Mouse (Mus musculus): Measurements from ENCODE around the gene Rapgef4. TPM values are rescaled to one million over a fixed set of nuclear protein-coding genes. Genes with fewer than 3 reads are reported as not detected.

Rapgef4 gene
- polyA plus RNA-seq, 1 experiment from 2014 or later, result 5.3 TPM

- Histone ChIP-seq H3K4me1 (replicated peaks) (0 out of 2 replicates have a peak, but pooled peaks cover 2% of the 10 kb centered on the region), H3K27me3 (replicated peaks) (no peaks in the 10 kb centered on the region), H3K4me3 (no peak overlapping the region), H3K36me3 (no peaks in the 10 kb centered on the region), H3K4me2 (no peak overlapping the region), H3K9me3 (replicated peaks) (0 out of 2 replicates have a peak, but pooled peaks cover 5% of the 10 kb centered on the region), H3K9ac (no peak overlapping the region), H3K27ac (ENCODE audit: poor library complexity, severe bottlenecking) (no peak overlapping the region)
- ATAC-seq (ENCODE audit: insufficient number of reproducible peaks, low FRiP score), result no peak
- WGBS, result 66% methylated on average over 3 of the region's 3 CpGs
Observed at GRCm38 (mm10) chr2:72009446-72010218, 28.6 kb downstream of the Rapgef4 start.

- Histone ChIP-seq H3K4me2 (no peak overlapping the region), H3K9me3 (replicated peaks) (no peaks in the 10 kb centered on the region), H3K4me3 (no peak overlapping the region), H3K9ac (no peak overlapping the region), H3K4me1 (replicated peaks) (0 out of 2 replicates have a peak, but pooled peaks cover 2% of the 10 kb centered on the region), H3K27ac (ENCODE audit: poor library complexity, severe bottlenecking) (no peak overlapping the region), H3K27me3 (replicated peaks) (no peaks in the 10 kb centered on the region), H3K36me3 (no peaks in the 10 kb centered on the region)
- WGBS, result 79% methylated on average over 8 of the region's 8 CpGs
- no peak for ATAC-seq (ENCODE audit: insufficient number of reproducible peaks, low FRiP score)
Observed at GRCm38 (mm10) chr2:72015366-72015765, 34.3 kb downstream of the Rapgef4 start.

GRCm38 (mm10) chr2:72016013-72016412 is 35.0 kb downstream of the Rapgef4 start:
- H3K4me3 ChIP-seq, result no peak overlapping the region
- H3K36me3 ChIP-seq, result no peaks in the 10 kb centered on the region
- H3K4me1 ChIP-seq (replicated peaks), result 0 out of 2 replicates have a peak, but pooled peaks cover 2% of the 10 kb centered on the region
- ATAC-seq (ENCODE audit: insufficient number of reproducible peaks, low FRiP score), result no peak
- WGBS, result 40% methylated on average over 5 of the region's 5 CpGs
- no peaks in the 10 kb centered on the region for H3K9me3 ChIP-seq (replicated peaks)
- H3K4me2 ChIP-seq, result no peak overlapping the region
- no peak overlapping the region for H3K27ac ChIP-seq (ENCODE audit: poor library complexity, severe bottlenecking)
- no peaks in the 10 kb centered on the region for H3K27me3 ChIP-seq (replicated peaks)
- no peak overlapping the region for H3K9ac ChIP-seq

GRCm38 (mm10) chr2:72017168-72017567 is 36.1 kb downstream of the Rapgef4 start:
- no peak overlapping the region for H3K27ac ChIP-seq (ENCODE audit: poor library complexity, severe bottlenecking)
- no peaks in the 10 kb centered on the region for H3K36me3 ChIP-seq
- no peaks in the 10 kb centered on the region for H3K27me3 ChIP-seq (replicated peaks)
- no peak overlapping the region for H3K4me2 ChIP-seq
- no peak overlapping the region for H3K9ac ChIP-seq
- no peak for ATAC-seq (ENCODE audit: insufficient number of reproducible peaks, low FRiP score)
- no peaks in the 10 kb centered on the region for H3K9me3 ChIP-seq (replicated peaks)
- 81% methylated on average over 2 of the region's 2 CpGs for WGBS
- H3K4me1 ChIP-seq (replicated peaks), result 0 out of 2 replicates have a peak, but pooled peaks cover 2% of the 10 kb centered on the region
- H3K4me3 ChIP-seq, result no peak overlapping the region

- H3K27me3 ChIP-seq (replicated peaks), result no peaks in the 10 kb centered on the region
- no peaks in the 10 kb centered on the region for H3K9me3 ChIP-seq (replicated peaks)
- no peak overlapping the region for H3K4me3 ChIP-seq
- no peak overlapping the region for H3K9ac ChIP-seq
- H3K4me1 ChIP-seq (replicated peaks), result 0 out of 2 replicates have a peak, but pooled peaks cover under 1% of the 10 kb centered on the region
- no peak for ATAC-seq (ENCODE audit: insufficient number of reproducible peaks, low FRiP score)
- H3K4me2 ChIP-seq, result no peak overlapping the region
- H3K36me3 ChIP-seq, result no peaks in the 10 kb centered on the region
- WGBS, result 78% methylated on average over 1 of the region's 1 CpGs
- H3K27ac ChIP-seq (ENCODE audit: poor library complexity, severe bottlenecking), result no peak overlapping the region
Observed at GRCm38 (mm10) chr2:72018736-72019135, 37.7 kb downstream of the Rapgef4 start.

- WGBS, result 89% methylated on average over 15 of the region's 15 CpGs
- no peaks in the 10 kb centered on the region for H3K27me3 ChIP-seq (replicated peaks)
Observed at GRCm38 (mm10) chr2:72020755-72021154, 39.7 kb downstream of the Rapgef4 start.

GRCm38 (mm10) chr2:72021440-72021839 is 40.4 kb downstream of the Rapgef4 start:
- Histone ChIP-seq H3K4me3 (no peak overlapping the region), H3K36me3 (no peaks in the 10 kb centered on the region), H3K4me1 (replicated peaks) (no peaks in the 10 kb centered on the region), H3K4me2 (no peak overlapping the region), H3K9ac (no peak overlapping the region), H3K27me3 (replicated peaks) (no peaks in the 10 kb centered on the region), H3K27ac (ENCODE audit: poor library complexity, severe bottlenecking) (no peak overlapping the region), H3K9me3 (replicated peaks) (no peaks in the 10 kb centered on the region)
- WGBS, result 87% methylated on average over 5 of the region's 5 CpGs
- no peak for ATAC-seq (ENCODE audit: insufficient number of reproducible peaks, low FRiP score)

More at GRCm38 (mm10) chr2:72020755-72021154, 39.7 kb downstream of the Rapgef4 start:
- no peaks in the 10 kb centered on the region for H3K9me3 ChIP-seq (replicated peaks)
- H3K9ac ChIP-seq, result no peak overlapping the region
- no peak overlapping the region for H3K4me2 ChIP-seq
- no peaks in the 10 kb centered on the region for H3K36me3 ChIP-seq
- no peaks in the 10 kb centered on the region for H3K4me1 ChIP-seq (replicated peaks)
- no peak for ATAC-seq (ENCODE audit: insufficient number of reproducible peaks, low FRiP score)
- H3K27ac ChIP-seq (ENCODE audit: poor library complexity, severe bottlenecking), result no peak overlapping the region
- no peak overlapping the region for H3K4me3 ChIP-seq

GRCm38 (mm10) chr2:72021845-72022244 is 40.8 kb downstream of the Rapgef4 start:
- Histone ChIP-seq H3K27ac (ENCODE audit: poor library complexity, severe bottlenecking) (no peak overlapping the region), H3K9ac (no peak overlapping the region), H3K4me1 (replicated peaks) (no peaks in the 10 kb centered on the region), H3K27me3 (replicated peaks) (no peaks in the 10 kb centered on the region), H3K4me2 (no peak overlapping the region), H3K9me3 (replicated peaks) (no peaks in the 10 kb centered on the region), H3K4me3 (no peak overlapping the region), H3K36me3 (no peaks in the 10 kb centered on the region)
- no peak for ATAC-seq (ENCODE audit: insufficient number of reproducible peaks, low FRiP score)
- whole genome bisulfite sequencing, result 63% methylated on average over 3 of the region's 3 CpGs

- Histone ChIP-seq H3K27ac (ENCODE audit: poor library complexity, severe bottlenecking) (no peak overlapping the region), H3K4me2 (no peak overlapping the region), H3K4me1 (replicated peaks) (no peaks in the 10 kb centered on the region), H3K36me3 (no peaks in the 10 kb centered on the region), H3K4me3 (no peak overlapping the region), H3K9ac (no peak overlapping the region), H3K9me3 (replicated peaks) (no peaks in the 10 kb centered on the region), H3K27me3 (replicated peaks) (no peaks in the 10 kb centered on the region)
- no peak for ATAC-seq (ENCODE audit: insufficient number of reproducible peaks, low FRiP score)
- 87% methylated on average over 5 of the region's 5 CpGs for WGBS
Observed at GRCm38 (mm10) chr2:72023791-72024190, 42.8 kb downstream of the Rapgef4 start.

GRCm38 (mm10) chr2:72025660-72026059 is 44.6 kb downstream of the Rapgef4 start:
- ATAC-seq (ENCODE audit: insufficient number of reproducible peaks, low FRiP score), result no peak
- WGBS, result 90% methylated on average over 5 of the region's 5 CpGs

GRCm38 (mm10) chr2:72026506-72026905 is 45.5 kb downstream of the Rapgef4 start:
- no peak overlapping the region for H3K27ac ChIP-seq (ENCODE audit: poor library complexity, severe bottlenecking)
- H3K4me2 ChIP-seq, result no peak overlapping the region
- H3K36me3 ChIP-seq, result no peaks in the 10 kb centered on the region
- 68% methylated on average over 1 of the region's 1 CpGs for WGBS
- no peak overlapping the region for H3K9ac ChIP-seq
- no peak for ATAC-seq (ENCODE audit: insufficient number of reproducible peaks, low FRiP score)
- H3K4me3 ChIP-seq, result no peak overlapping the region
- H3K9me3 ChIP-seq (replicated peaks), result no peaks in the 10 kb centered on the region
- H3K4me1 ChIP-seq (replicated peaks), result no peaks in the 10 kb centered on the region
- H3K27me3 ChIP-seq (replicated peaks), result no peaks in the 10 kb centered on the region

More at GRCm38 (mm10) chr2:72025660-72026059, 44.6 kb downstream of the Rapgef4 start:
- Histone ChIP-seq H3K4me3 (no peak overlapping the region), H3K9me3 (replicated peaks) (no peaks in the 10 kb centered on the region), H3K27me3 (replicated peaks) (no peaks in the 10 kb centered on the region), H3K27ac (ENCODE audit: poor library complexity, severe bottlenecking) (no peak overlapping the region), H3K36me3 (no peaks in the 10 kb centered on the region), H3K4me2 (no peak overlapping the region), H3K4me1 (replicated peaks) (no peaks in the 10 kb centered on the region), H3K9ac (no peak overlapping the region)
